Mouse (Mus musculus) neural tube, embryonic 10.5 days (tissue): ENCODE measurements around the gene Olfr191.
"Not testable (repeated sequence)": the region's sequence is repeated elsewhere in the genome, so short reads cannot be mapped to it uniquely, and the experiment has no call there.

Experiments used
- DNase-seq: peaks from one replicate; pipeline ENCODE4 v3.0.0-alpha.2; 2017; ENCODE audit warnings: low spot score; ENCODE audit errors: extremely low spot score

Olfr191 gene

DNA sequence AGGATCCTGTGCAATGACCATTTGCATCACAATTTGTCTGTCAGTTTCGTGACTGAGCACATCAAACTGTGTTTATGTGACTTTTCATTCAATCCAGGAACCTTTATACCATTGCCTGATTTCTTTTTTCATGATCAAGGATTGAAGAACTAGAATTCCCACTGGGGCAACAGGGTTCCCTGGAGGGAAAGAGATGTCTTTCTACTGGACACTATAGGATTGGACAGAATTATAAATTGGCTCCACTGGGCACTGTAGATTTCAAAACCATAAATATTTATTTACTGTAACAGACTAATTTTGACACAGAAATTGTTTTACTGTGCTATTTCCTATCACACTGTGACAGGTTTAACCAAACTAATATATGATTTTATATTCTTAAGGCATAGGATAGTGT is at the start of gene Olfr191:
Olfr191 (minus strand) TSS at position 101 of the 400 bp plus-strand sequence.
- not testable (repeated sequence) for DNase-seq

DNA sequence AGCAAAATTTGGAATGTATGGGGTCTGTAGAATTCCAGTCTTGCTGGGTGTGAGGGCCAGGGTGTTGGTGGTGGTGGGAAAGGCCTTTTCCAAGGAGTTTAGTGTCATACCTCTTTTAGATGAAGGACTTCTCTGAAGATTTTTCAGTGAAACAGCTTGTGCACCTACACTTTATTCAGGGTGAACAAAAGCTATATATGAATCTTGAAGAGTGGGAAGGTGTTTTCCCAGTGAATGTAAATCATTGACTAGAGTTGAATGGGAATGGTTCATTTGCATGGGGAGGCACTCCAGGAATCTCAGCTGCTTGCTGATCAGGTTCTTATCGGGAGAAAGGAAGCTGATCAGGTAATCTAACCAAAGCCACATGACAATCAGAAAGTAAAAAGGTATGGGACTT is 41.1 kb upstream of the Olfr191 start:
- no peak for DNase-seq

DNA sequence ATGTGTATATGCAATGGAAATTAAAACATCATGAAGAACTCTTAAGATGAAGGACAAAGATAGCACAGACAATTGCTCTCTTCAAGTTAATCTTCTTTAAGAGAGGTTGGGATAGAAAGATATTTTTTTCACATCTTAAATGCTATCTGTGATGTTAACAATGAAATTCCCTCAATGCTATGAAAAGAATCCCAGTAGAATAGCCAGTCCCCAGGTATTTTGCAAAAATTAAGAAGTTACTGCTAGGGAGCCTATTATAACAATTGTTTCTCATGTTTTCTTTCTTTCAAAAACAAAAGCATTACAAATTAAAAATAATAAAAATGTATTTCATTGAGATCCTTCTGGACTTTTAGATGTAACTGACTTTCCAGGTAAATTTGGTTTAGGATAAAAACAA is 31.3 kb upstream of the Olfr191 start, which contains the start of gene Olfr194:
Olfr194 (minus strand) TSS at position 101 of the 400 bp plus-strand sequence.
- DNase-seq, result no peak

DNA sequence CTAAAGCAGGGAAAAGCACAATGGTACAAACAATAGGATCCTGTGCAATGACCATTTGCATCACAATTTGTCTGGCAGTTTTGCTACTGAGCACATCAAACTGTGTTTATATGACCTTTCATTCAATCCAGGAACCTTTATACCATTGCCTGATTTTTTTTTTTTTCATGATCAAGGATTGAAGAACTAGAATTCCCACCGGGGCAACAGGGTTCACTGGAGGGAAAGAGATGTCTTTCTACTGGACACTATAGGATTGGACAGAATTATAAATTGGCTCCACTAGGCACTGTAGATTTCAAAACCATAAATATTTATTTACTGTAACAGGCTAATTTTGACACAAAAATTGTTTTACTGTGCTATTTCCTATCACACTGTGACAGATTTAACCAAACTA is 22.2 kb upstream of the Olfr191 start, which contains the start of gene Olfr193:
Olfr193 (minus strand) TSS at position 101 of the 400 bp plus-strand sequence.
- no peak for DNase-seq

DNA sequence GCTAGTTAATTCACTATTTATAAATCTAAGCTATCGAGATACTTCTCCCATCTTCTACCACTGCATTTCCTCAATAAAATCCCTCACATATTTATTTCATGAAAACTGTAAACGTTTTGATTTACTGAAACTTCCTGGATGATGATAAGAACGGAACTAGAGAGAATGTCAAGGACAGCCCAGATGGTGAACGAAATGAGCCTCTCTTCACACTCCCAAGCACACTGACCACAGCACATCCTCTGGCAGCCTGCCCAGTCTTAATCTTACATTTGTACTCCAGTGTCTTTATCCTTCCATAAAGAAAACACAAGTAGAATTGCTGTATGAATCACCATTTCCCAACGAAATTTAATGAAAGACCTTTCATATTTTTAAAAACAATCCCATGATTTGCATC is 18.9 kb upstream of the Olfr191 start:
- not testable (repeated sequence) for DNase-seq

DNA sequence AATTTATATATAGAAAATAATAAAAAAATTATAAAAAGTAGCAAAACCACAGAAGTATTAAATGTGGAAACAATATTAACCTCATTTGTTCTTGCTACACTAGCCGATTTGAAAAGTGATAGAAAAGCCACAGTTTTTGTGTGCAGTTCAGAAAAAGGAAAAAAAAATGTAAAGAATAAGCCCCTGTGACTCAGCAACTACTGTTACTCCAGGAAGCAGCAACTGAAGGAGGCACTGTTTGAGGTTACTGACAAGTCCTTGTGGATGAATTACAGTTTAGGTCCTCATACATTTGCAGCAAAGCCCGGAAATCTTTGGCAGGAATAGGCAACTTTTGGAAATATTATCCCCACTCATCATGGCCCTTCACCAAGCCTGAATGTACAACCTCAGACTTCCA is 15.7 kb upstream of the Olfr191 start:
- DNase-seq, result no peak

DNA sequence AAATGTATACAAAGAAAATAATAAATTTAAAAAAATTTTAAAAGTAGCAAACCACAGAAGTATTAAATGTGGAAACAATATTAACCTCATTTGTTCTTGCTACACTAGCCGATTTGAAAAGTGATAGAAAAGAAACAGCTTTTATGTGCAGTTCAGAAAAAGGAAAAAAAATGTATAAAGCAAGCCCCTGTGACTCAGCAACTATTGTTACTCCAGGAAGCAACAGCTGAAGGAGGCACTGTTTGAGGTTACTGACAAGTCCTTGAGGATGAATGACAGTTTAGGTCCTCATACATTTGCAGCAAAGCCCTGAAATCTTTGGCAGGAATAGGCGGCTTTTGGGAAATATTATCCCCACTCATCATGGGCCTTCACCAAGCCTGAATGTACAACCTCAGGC is 8.5 kb downstream of the Olfr191 start:
- not testable (repeated sequence) for DNase-seq

DNA sequence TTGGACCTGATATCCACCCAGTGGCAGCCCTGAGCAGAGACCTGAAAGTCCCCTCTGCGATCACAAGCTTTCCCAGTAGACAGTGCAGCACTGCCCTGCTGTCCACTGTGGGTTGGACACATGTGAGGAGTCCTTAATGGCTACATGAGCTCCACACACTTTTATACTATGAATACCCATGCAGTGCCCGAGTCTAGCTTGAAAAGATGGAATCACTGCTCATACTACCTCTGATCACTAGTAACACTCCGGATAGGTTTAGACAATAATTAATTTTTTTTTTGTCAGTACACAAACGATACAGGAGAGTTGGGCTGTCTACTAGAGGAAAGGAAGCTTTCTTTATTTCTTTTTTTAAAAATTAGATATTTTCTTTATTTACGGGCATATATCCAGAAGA is 11.7 kb downstream of the Olfr191 start, which contains the start of gene Olfr190:
Olfr190 (minus strand) TSS at position 101 of the 400 bp plus-strand sequence.
- DNase-seq, result no peak

DNA sequence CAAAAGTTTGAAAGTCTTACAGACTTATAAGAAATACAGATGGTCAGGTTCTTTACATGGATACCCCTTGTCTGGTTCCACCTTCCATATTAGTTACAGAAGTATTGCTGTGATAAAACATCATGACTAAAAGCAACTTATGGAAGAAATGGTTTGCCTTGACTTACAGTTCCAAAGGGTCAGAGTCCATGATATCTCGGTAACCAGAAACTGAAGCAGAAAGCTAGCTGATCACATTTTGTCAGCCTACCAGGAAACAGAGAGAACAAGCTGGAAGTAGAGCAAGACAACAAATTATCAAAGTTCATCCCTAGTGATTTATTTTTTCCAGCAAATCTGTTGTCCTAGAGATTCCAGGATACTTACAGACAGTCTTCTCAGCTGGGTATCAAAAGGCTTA is 16.1 kb downstream of the Olfr191 start:
- DNase-seq, result no peak

DNA sequence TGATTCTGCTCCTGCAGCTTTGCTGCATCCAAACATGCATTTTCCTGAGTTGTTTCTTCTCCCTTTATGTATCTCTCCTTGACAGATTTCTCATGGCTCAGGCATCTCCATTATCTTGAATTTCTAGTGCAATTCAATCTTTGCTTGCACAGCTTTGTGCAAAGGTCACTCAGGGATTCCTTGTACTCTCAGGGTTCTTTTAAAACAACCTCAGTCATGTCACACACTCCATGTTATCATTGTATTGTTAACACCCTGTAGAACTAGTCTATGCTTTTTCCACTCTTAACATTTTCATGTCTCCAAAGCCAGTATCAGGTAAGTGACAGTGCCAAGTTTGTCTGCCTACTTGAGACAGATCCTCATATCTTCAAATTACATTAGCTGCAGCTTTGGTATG is 17.9 kb downstream of the Olfr191 start:
- no peak for DNase-seq

DNA sequence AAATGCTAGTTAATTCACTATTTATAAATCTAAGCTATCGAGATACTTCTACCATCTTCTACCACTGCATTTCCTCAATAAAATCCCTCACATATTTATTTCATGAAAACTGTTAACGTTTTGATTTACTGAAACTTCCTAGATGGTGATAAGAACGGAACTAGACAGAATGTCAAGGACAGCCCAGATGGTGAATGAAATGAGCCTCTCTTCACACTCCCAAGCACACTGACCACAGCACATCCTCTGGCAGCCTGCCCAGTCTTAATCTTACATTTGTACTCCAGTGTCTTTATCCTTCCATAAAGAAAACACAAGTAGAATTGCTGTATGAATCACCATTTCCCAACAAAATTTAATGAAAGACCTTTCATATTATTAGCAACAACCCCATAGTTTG is 27.2 kb downstream of the Olfr191 start:
- not testable (repeated sequence) for DNase-seq

DNA sequence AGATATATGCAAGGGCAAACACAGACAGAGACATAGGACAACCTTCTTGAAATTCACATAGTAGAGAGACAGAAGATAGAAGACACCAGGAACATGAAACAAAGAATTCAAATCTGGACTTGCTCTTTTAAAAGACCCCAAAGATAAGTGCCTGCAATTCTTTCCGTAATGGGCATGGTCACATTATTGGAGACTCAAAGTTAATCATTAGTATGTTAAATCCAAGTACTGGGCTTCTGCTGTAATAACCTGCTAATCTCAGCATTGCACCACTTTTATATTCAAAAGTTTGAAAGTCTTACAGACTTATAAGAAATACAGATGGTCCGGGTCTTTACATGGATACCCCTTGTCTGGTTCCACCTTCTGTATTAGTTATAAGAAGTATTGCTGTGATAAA is 40.3 kb downstream of the Olfr191 start:
- DNase-seq, result not testable (repeated sequence)

DNA sequence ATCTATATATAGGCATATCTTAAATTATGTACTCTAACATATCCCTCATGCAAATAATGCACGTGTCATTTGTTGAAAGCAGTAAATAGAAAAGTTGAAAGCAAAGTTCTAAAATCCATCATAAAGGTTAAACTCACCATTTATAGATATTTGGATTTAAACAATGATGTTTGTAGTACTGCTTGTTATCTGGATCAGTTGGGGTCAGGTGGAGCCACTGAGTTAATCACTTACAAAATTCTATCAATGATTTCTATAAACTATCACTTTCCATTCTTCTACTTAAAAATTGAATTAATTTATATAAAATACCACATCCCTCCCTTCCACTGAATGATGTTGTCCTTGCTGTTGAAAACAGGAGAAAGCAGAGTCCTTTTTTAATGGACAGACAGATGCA is 40.8 kb downstream of the Olfr191 start:
- no peak for DNase-seq

DNA sequence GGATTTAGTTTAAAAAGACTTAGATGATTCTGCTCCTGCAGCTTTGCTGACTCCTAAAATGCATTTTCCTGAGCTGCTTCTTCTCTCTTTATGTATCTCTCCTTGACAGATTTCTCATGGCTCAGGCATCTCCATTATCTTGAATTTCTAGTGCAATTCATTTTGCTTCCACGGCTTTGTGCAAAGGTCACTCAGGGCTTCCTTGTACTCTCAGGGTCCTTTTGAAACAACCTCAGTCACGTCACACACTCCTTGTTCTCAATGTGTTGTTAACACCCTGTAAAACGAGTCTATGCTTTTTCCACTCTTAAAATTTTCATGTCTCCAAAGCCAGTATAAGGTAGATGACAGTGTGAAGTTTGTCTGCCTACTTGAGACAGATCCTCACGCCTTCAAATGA is 42.0 kb downstream of the Olfr191 start:
- DNase-seq, result no peak

DNA sequence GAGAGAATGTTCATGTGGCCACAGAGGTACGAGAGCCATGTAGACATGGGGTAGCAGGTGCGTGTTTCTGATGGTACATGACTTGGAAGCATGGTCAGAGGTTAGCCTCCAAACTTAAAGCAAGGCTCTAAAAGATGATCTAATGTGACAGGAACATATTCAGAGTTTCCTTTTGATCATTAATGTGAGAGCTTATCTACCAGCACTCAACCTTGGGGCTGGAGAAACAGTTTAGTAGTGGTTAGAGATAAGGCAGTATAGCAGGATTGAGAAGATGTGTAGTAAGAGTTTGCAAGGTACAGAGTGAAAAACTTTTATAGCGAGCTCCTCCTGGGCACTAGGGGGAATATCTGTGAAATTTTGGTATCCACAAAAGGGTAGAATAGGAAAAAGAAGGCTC is 43.8 kb downstream of the Olfr191 start:
- DNase-seq, result no peak

DNA sequence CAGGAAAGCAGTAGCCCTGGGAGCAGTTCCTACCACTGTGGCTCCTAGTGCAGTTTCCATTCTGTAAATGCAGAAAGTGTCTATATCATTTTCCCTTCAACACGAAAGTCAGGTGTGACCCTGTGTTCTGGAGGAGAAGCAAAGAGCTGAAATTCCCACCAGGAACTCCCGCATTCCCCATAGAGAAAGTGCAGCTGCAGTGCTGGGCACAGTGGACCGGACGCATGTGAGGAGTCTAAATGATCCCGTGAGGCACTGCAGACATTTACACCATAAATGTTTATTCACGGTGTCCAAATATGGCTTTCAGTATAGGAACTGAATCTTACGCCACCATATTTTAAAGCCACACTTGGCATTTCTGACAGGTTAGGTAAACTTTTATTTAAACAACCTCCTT is 49.9 kb downstream of the Olfr191 start, which contains the start of gene Olfr187:
Olfr187 (minus strand) TSS at position 58 of the 400 bp plus-strand sequence.
- no peak for DNase-seq
